Mouse (Mus musculus) left cerebral cortex, adult 9 months (tissue): ENCODE results near the gene Zfp422.

ENCODE experiments used
- DNase-seq, 2 experiments: peaks; one replicate each; pipeline ENCODE4 v3.0.0; 2022; ENCODE audit warnings: low spot score in 2 of 2

The Zfp422 gene

DNA sequence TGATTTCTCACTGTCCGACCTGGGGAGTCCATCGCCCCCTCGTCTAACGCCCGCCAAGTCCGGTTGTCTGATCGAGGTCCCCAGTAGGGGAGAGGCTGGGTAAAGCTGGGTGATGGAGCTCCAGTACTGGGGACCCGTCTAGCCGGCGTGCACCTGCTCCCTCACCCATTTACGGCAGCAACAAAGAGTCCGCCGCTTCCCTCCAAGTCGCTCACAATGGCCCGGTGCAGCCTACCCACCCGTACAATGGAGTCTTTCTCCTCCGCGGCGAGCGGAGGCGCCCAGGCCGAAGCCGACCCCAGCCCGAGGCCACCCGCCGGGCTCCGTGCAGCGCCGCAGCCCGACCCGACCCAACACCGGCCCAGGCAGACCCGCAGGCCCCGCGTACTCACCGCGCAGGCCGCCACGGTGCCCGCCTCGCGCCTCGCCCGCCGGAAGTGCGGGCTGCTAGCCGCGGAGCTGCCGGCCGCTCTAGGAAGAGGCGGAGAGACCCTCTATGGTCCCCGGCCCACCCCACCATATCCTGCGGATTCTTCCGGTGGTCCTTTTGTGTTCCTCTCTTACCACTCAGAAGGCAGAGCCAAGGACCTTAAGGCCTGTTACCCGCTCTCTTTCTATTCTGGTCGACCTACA is at the start of gene Zfp422:
Gene Zfp422, minus strand, starts transcription at position 461 of the 633 bp plus-strand sequence.
- DNase-seq: peak in 1 of 2 experiments; percentile 37

GRCm38 (mm10) chr6:116677321-116677720 is 48.5 kb upstream of the Zfp422 start:
- no peak for DNase-seq

GRCm38 (mm10) chr6:116676355-116676913 is 47.6 kb upstream of the Zfp422 start:
- no peak for DNase-seq

GRCm38 (mm10) chr6:116674283-116674886 is 45.6 kb upstream of the Zfp422 start:
- DNase-seq: no peak

DNA sequence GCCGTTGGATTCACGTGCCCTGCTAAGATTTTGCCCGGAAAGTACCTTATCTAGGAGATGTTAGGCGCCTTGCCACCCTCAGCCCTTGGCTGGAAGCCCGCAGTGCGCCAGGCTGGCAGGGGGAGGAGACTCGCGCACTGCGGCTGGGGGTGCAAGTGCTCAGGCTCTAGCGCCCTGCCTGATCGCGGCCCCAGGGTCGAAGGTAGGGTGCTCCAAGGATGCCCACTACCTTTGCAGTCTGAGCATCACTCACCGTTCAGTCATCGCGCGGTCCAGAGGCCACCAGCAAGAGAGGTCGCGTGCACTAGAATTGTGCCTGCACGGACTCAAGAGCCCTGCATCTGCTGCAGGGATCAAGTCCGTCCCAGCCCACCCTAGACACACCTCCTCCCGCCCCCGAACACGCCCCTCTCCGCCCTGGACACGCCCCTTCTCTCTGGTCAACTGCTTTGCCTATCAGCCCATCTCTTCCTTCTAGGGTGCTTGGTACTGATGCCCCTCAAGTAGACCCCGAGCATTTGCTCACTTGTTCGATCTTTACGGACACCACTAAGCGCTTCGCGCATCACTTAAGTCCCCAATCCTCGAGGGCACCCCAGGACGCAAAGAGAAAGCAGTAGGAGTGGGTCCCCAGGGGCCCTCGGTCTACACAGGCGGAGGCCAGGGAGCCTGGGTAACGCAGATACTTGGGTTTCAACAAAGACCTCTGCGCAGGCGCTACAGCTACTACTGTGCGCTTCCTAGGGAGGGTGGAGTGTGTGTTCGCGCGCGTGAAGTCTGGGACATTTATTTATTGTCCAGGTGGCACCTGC is 44.9 kb upstream of the Zfp422 start, which contains the start of gene Rassf4:
Gene Rassf4, minus strand, starts transcription at position 482 of the 812 bp plus-strand sequence.
- DNase-seq: peak in 1 of 2 experiments; percentile 76

- no peak for DNase-seq
These were observed 43.5 kb upstream of the Zfp422 start for GRCm38 (mm10) chr6:116672349-116672748.

DNA sequence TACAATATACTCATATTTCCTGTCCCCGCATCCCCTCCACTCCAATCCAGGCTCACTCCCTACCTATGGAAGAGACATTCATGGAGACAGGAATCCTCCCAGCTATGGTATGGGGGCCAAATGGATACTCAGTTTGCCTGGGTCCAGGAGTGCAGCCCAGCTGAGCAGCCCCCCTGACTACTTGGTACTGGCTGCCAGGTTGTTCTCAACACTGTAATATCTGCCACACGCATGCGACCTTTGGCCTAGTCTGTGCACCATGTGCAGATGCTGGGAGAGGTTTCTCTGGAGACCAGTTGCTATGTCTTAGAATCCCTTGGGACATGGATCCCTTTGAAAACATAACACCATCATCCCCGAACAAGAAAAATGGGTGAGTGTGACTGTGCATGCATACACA is 43.0 kb upstream of the Zfp422 start:
- no peak for DNase-seq

DNA sequence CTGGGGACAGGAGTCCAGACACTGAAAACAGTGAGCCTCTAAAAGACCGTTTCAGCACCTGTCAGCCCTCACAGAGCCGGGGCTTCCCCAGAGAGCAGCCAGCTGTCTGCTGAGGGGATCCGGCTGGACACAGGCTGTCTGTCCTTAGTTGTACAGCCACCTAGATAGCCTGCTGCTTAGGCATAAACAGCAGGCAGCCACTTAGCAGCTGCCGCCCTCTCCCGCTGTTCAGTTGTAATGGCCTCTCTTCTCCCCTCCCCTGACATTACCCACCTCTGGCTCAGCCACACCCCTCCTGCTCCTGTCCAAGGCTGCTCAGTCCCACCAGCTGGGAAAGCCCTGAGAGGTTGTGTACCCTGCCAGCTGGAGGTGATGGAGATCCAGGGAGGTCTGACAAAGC is 42.2 kb upstream of the Zfp422 start:
- no peak for DNase-seq

GRCm38 (mm10) chr6:116670144-116670543 is 41.3 kb upstream of the Zfp422 start:
- no peak for DNase-seq

DNA sequence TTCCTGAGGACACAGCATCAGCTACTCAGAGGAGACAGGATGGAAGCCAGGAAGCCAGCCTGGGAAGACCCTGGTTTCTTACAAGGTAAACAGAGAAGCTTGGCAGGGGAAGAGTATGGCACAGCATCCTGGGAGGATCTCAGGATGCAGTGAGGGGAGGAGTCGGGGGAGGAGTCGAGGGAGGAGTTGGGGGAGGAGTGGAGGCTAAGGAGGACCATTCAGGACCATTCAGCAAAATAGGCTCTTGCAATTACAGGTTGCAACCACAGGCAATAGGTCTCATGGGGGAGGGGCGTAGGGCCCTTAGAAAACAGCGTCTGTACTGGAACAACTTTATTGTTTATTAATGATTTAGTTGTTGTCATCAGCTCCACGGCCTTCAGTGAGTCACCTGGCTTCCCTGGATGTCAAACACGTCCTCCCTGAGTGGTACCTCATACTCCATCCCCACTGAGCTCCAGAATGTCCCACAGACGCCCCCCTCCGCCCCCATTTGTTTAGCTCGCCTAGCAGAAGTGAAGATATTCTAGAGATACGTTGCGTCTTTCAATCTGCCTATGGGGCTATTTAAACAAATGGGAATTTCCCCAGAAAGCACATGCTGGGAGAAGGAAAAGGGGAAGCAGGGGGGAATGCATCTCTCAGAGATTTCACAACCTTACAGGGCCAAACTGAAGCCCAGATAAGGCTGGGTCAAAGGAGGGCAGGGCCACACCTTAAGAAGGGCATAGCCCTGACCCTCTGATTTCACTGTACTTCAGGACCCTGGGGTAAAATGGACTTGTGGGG is 40.1 kb upstream of the Zfp422 start:
- no peak for DNase-seq

DNA sequence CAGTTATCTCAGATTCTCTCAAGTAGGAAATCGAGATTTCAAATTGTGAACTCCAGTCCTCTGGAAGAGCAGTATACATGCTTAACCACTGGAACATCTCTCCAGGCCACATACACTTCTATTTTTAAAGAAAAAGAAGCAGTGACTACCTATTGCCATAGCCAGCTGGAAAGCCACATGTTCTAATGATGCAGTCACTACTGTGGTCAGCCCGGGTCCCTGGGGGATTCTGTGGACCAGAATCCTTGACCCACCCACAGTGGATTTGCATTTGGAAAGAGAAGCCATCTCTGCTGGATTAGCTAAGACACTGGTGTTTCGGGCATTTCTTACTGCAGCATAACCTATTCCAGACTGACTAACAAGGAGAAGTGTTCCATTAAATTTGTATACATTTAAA is 38.6 kb upstream of the Zfp422 start:
- no peak for DNase-seq

DNA sequence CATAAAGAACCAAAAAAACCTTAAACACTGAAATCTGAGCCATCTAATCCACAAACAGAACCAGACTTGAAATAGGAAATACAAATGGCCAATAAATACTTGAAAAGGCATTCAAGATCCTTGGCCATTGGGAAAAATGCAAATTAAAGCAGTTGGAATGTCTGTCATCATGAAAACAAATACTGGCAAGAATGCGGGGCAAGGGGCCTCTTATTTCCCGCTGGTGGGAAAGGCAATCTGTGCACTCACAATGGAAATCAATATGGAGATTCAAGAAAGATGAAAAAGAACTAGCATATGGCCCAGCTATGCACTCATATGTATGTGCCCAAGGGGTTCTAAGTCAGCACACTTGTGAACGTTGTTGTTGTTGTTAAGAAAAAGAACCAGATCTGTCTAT is 38.1 kb upstream of the Zfp422 start:
- no peak for DNase-seq

DNA sequence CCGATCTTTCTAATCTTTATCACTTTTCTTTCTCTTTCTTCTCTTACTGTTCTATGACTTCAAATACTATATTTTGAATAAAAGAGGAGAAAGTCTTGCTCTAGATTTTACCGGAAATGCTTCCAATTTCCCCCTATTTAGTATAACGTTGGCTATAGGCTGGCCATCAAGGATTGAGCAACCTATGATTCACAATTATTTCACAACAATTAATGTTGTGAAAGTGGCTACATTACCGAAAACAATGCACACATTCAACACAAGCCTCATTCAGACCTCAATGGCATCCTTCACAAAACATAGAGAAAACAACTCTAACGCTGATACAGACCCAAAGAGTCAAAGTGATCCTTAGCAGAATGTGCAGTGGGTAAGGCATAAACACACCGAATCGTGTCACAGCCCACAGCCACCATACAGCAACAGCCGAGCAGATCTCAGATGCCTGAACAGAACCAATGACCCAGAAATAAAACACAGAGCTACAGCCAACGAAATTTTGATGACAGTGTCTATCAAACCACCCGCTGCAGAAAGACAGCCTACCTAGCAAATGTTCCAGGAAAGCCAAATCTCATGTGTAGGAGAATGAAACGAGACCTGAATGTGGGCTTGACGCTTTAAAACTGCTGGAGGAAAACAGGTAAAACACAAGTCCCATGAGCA is 37.4 kb upstream of the Zfp422 start:
- no peak for DNase-seq

DNA sequence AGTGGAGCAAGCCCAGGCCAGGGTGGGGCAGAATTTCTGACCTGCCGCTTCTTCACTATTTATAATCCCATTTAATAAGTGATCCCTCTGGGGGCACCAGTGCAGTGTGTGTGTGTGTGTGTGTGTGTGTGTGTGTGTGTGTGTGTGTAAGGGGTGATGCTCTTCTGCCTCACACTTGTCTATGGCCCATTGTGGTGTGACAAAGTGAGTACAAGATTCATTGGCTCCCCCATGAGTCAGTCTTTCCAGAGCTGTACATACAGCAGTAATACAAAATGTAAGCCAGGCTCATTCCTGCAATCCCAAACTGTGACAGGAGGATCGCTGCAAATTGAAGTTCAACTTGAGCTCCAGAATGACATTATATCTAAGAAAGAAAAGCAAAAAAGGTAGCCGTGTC is 36.0 kb upstream of the Zfp422 start:
- no peak for DNase-seq

DNA sequence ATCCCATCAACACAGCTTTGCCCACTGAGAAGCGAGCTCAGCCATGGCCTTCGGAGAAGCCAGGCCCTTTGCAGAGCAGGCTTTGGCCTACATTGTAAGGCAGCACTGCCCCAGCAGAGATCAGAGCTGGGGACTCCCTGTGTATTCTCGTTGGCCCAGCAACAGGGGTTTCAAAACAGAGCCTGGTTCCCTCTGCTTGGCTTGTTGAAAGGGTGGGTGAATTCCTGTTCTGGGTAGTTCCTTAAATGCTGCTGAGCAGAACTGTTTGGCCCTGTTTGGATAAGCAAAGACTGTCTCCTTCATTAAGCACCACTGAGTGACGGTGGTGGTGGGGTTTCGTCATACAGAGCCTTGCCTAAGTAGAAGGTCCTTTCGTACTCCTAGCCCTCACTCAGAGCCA is 35.2 kb upstream of the Zfp422 start:
- no peak for DNase-seq

GRCm38 (mm10) chr6:116663364-116663763 is 34.6 kb upstream of the Zfp422 start:
- DNase-seq: no peak

- peak in 1 of 2 experiments; percentile 73 for DNase-seq
These were observed 25.1 kb upstream of the Zfp422 start for GRCm38 (mm10) chr6:116653684-116654454.

GRCm38 (mm10) chr6:116653191-116653590 is 24.4 kb upstream of the Zfp422 start:
- DNase-seq: no peak

DNA sequence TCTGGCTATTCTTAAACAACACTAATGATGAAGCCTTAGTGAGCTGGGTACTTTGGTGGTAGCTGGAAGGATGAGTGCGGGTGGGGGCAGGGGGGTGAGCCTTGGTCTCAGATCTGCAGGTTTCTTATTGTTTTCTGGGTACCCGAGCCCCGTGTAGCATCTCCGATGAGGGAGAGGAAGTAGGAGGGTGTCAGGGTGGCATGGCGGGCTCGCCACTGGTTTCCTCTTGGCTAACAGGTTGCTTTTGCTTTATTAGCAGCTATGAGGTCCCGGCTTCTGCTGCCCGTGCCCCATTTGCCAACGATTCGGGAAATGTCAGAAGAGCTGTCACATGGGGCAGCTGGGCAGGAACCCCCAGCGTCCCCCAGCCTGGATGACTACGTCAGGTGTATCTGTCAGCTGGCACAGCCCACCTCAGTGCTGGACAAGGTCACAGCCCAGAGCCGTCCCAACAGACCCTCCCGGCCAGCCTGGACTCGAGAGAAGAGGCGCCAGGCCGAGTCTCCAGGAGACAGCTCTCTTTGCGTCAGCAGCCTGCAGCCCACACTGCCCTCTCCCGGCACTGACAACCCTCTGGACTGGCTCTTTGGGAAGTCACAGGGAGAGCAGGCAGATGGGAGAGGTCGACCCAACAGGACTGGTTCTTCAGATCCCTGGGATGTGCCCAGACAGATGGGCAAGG is 22.8 kb upstream of the Zfp422 start:
- DNase-seq: no peak

DNA sequence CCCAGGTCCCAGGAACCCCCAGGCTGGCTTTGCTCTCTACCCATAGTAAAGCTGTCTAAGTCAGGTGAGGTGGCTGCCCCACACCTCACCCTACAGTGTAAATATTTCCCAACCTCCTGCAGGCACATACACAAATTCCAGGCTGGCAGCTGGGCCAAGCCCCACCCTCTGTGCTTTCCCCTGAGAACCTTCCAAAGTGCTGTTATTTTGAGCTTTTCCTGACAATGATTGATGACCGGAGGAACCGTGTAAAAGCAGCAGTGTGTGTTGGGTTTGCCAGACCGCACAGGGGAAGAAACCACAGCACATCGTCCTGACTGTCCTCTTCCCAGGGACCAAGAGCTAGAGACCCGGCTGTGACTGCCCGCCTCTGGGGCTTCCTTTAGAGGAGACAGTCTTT is 21.6 kb upstream of the Zfp422 start, which contains the start of gene Depp1:
Gene Depp1, plus strand, starts transcription at position 204 of the 400 bp plus-strand sequence.
- no peak for DNase-seq
